Mouse (Mus musculus): ENCODE results near the gene Prpsap2. TPM values are rescaled to one million over a fixed set of nuclear protein-coding genes. Genes with fewer than 3 reads are reported as not detected.

The Prpsap2 gene
- total RNA-seq, 2 experiments from 2014 or later, result 4.6 to 5.0 TPM

DNA sequence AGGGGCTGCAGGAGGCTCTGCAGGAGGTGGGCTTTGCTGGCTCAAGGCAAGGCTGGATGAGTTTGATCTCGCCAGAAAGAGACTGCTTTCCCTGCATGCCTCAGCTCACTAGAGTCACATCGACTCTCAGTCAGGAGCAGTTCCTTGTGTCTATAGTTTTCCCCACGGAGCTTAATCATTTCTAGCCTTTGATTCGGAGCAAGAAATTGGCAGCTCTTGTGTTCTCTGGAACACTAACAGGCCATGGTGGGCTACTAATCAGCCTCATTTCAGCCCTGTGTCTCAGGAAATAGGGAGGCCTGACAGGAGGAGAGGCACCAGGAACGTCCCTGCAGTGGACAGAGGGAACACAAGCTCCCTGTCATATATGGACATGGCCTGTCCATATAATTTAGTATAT is 43.9 kb downstream of the Prpsap2 start:
- no peak for DNase-seq (ENCODE audit: low spot score)

GRCm38 (mm10) chr11:61715130-61715529 is 46.8 kb downstream of the Prpsap2 start:
- no peak for DNase-seq (ENCODE audit: low spot score)

- peak; percentile 83 for DNase-seq (ENCODE audit: low spot score)
These were observed 47.4 kb downstream of the Prpsap2 start for GRCm38 (mm10) chr11:61714346-61715117.

- DNase-seq (ENCODE audit: low spot score), result peak; percentile 32
These were observed 48.6 kb downstream of the Prpsap2 start for GRCm38 (mm10) chr11:61713157-61713855.

DNA sequence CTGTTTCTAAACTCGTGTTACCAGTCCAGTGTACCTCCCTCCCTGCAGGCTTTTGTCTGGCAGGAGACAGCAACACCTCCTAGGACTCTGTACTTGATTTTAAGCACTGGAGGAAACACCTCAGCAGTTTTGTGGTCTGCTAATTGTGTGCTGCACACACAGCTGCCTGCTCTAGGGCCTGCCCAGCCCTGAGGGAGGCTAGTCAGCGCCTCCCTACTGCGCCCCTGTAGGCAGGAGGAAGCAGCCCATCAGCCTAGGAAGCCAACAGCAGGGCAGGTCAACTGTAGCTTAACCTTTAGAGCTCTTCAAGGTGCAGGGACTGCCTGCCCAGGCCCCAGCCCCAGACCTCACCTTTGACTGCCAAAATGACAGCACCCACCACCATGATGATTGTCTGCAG is 53.0 kb downstream of the Prpsap2 start:
- DNase-seq (ENCODE audit: low spot score), result no peak

GRCm38 (mm10) chr11:61706232-61706631 is 55.7 kb downstream of the Prpsap2 start:
- DNase-seq (ENCODE audit: low spot score), result no peak

- no peak for DNase-seq (ENCODE audit: low spot score)
These were observed 56.3 kb downstream of the Prpsap2 start for GRCm38 (mm10) chr11:61705581-61705980.

GRCm38 (mm10) chr11:61702494-61702893 is 59.4 kb downstream of the Prpsap2 start:
- no peak for DNase-seq (ENCODE audit: low spot score)

DNA sequence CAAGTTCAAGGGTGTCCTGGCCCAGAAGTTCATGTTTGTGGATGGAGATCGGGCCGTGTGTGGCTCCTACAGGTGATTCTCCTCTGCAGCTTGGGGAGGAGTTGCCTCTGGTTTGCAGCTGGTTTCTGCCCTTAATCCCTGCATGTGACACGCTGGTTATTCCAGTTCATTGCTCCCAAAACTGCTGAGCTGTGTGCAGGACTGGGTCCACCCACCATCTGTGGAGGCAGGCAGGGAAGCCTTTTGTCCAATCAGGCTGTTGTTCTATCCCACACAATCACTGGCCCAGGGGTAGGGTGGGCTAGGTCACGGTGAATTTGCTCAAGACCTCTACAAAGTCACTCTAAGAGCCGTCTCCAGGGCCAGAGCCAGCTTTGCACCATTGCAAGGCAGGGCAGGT is 60.2 kb downstream of the Prpsap2 start:
- DNase-seq (ENCODE audit: low spot score), result no peak

GRCm38 (mm10) chr11:61699933-61700332 is 62.0 kb downstream of the Prpsap2 start:
- DNase-seq (ENCODE audit: low spot score), result no peak

- DNase-seq (ENCODE audit: low spot score), result no peak
These were observed 62.4 kb downstream of the Prpsap2 start for GRCm38 (mm10) chr11:61699460-61699859.

GRCm38 (mm10) chr11:61698852-61699251 is 63.0 kb downstream of the Prpsap2 start:
- no peak for DNase-seq (ENCODE audit: low spot score)

DNA sequence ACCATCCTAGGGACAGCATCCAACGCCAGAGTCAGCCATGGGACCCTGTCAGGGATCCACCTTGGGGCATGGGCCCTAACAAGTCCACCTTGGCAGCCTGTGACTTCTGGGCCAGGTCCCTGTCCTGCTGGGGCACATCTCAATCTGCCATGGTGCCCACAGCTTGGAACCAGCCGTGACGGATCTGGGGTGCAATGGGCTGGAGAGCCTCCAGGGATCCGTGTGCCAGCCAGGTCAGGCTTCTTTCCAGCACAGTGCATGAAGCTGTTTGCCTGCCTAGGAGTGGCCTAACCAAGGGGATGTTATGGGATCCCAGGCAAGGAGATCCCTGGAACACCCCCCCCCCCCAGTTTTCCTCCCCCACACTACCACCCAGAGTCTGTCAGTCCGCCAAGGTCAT is 68.9 kb downstream of the Prpsap2 start:
- DNase-seq (ENCODE audit: low spot score), result no peak

DNA sequence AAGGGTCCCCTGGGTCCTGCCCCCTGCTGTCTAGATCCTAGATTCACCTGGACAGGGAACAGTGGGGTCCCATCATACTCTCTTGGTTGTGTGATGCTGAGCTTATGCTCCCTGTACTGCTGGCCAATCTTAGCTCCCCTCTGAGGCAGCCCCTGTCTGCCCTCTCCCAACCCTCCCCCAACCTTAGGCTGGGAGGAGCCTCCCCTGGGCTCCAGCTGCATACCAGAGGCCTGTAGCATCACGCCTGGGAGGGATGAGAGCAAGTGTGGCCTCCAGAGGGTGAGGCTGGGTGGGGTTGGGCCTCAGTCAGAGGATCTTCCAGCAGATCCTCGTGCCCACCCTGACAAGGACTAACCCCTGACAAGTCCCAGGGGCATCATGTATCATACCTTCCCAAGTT is 74.3 kb downstream of the Prpsap2 start:
- no peak for DNase-seq (ENCODE audit: low spot score)

GRCm38 (mm10) chr11:61686906-61687453 is 74.9 kb downstream of the Prpsap2 start:
- no peak for DNase-seq (ENCODE audit: low spot score)

GRCm38 (mm10) chr11:61686141-61686540 is 75.7 kb downstream of the Prpsap2 start:
- no peak for DNase-seq (ENCODE audit: low spot score)

- DNase-seq (ENCODE audit: low spot score), result no peak
These were observed 76.7 kb downstream of the Prpsap2 start for GRCm38 (mm10) chr11:61685119-61685725.

DNA sequence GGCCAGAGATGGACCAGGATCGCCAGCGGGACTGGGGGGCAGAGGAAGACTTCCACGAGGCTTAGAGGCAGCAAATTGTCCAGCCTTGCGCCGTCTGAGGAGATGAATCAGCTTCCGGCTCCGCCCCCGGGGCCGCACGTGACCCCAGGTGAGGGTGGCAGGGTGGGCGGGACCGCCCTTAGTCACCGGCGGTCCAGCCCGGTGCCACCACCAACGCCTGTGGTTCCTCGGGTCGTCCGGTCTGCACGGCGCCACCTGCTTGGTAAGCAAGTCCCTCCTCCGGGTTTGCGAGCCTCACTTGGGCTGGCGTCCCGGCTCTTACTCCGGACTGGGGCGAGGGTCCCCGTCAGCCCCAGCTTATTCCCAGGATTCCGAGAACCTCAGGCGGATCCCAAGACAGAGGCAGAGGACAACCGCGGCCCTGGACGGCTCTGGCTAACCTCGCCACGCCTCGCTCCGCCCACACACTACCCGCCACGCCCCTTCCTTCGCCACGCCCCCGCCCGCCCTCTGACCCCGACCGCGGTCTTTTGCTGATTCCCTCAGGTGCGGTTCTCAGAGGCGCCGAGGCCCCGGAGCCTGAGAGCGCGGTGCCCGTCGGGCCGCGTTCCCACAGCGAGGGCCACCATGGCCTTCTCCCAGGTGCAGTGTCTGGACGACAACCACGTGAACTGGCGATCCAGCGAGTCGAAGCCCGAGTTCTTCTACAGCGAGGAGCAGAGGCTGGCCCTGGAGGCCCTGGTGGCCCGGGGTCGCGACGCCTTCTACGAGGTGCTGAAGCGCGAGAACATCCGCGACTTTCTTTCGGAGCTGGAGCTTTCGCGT is 77.8 kb downstream of the Prpsap2 start, which contains the start of gene Fam83g:
Gene Fam83g, plus strand, starts transcription at position 185 of the 825 bp plus-strand sequence.
- peak; percentile 40 for DNase-seq (ENCODE audit: low spot score)

All from gastrocnemius, adult 18-20 months (tissue).